Mouse (Mus musculus): ENCODE measurements around the gene Lrrc8b. TPM values are rescaled to one million over a fixed set of nuclear protein-coding genes. Genes with fewer than 3 reads are reported as not detected.
A peak's percentile ranks its signal among the peaks of the same experiment; 100 is the strongest.

The Lrrc8b gene
- total and polyA plus RNA-seq, 2 experiments from 2014 or later = 20.8 to 64.0 TPM

DNA sequence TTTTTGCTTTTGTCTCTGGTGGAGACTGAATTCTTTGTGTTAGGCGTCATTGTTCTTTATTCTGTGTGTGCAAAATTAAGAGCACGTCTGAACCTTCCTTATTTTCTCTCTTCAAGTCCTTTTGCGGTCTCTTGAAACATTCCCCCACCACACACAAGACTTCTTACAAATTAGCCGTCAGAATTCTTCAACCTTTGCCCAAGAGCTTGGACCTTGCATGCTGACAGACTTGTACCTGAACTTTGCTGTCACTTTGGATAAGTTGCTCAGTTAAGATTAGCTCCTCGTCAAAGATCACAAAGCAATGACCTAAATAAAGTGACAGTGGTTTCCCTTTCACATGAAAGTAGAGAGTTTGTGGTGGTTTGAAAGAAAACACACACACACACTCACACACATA lies 3.3 kb downstream of the Lrrc8b start:
- Histone ChIP-seq H3K27me3 (ENCODE audit: insufficient read depth, low read length) (no peaks in the 10 kb centered on the region), H3K4me1 (ENCODE audit: insufficient read depth) (no peaks in the 10 kb centered on the region), H3K36me3 (ENCODE audit: insufficient read depth) (peaks cover 5% of the 10 kb centered on the region; the same call in 1 of the 2 replicates), H3K4me2 (ENCODE audit: low read depth) (no peak overlapping the region), H3K27ac (ENCODE audit: low read depth, low read length) (no peak overlapping the region), H3K4me3 (ENCODE audit: low read depth, low read length) (no peak overlapping the region), H3K9ac (no peak overlapping the region), H3K9me3 (ENCODE audit: low read length) (0 out of 2 replicates have a peak, but pooled peaks cover 9% of the 10 kb centered on the region)
- no peak for TF ChIP-seq CTCF (IDR thresholded peaks at IDR 0.05; ENCODE audit: low read depth)
- no peak for DNase-seq
- no peak for ATAC-seq
- 83% methylated on average over 5 of the region's 5 CpGs for WGBS

DNA sequence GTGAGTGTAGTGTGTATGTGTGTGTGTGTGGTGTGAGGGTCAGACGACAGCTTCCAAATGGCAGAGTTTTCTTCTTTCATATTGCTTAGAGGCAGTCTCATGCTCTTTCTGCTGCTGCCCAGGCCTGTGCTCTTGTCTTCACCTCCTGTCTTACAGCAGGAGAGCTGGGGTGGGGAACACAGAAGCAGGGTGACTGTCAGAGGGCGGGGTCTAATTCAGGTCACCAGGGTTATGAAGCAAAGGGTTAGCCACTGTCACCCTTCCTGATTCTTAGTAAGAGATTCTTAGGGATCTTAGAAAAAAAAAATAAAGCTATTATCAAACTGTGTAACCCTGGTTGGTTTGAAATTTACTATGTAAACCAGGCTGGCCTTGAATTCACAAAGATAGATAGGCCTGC lies 10.0 kb downstream of the Lrrc8b start:
- H3K36me3 ChIP-seq (ENCODE audit: insufficient read depth) = 0 out of 2 replicates have a peak, but pooled peaks cover 11% of the 10 kb centered on the region
- TF ChIP-seq CTCF (IDR thresholded peaks at IDR 0.05; ENCODE audit: low read depth) = no peak
- DNase-seq = no peak
- no peak overlapping the region for H3K4me3 ChIP-seq (ENCODE audit: low read depth, low read length)
- H3K4me1 ChIP-seq (ENCODE audit: insufficient read depth) = no peaks in the 10 kb centered on the region
- H3K4me2 ChIP-seq (ENCODE audit: low read depth) = no peak overlapping the region
- no peak overlapping the region for H3K9ac ChIP-seq
- H3K27ac ChIP-seq (ENCODE audit: low read depth, low read length) = no peak overlapping the region
- H3K9me3 ChIP-seq (ENCODE audit: low read length) = 0 out of 2 replicates have a peak, but pooled peaks cover 9% of the 10 kb centered on the region
- WGBS = 98% methylated on average over 2 of the region's 2 CpGs
- no peaks in the 10 kb centered on the region for H3K27me3 ChIP-seq (ENCODE audit: insufficient read depth, low read length)
- no peak for ATAC-seq

GRCm38 (mm10) chr5:105427326-105427725 lies 11.8 kb downstream of the Lrrc8b start:
- H3K9me3 ChIP-seq (ENCODE audit: low read length) = 0 out of 2 replicates have a peak, but pooled peaks cover 9% of the 10 kb centered on the region
- H3K36me3 ChIP-seq (ENCODE audit: insufficient read depth) = 0 out of 2 replicates have a peak, but pooled peaks cover 11% of the 10 kb centered on the region
- no peak overlapping the region for H3K9ac ChIP-seq
- WGBS = 80% methylated on average over 7 of the region's 7 CpGs
- ATAC-seq (no peak), DNase-seq (no peak)
- H3K27ac ChIP-seq (ENCODE audit: low read depth, low read length) = no peak overlapping the region
- no peaks in the 10 kb centered on the region for H3K4me1 ChIP-seq (ENCODE audit: insufficient read depth)
- H3K4me3 ChIP-seq (ENCODE audit: low read depth, low read length) = no peak overlapping the region
- TF ChIP-seq CTCF (IDR thresholded peaks at IDR 0.05; ENCODE audit: low read depth) = no peak
- H3K27me3 ChIP-seq (ENCODE audit: insufficient read depth, low read length) = no peaks in the 10 kb centered on the region
- H3K4me2 ChIP-seq (ENCODE audit: low read depth) = no peak overlapping the region

- no peak for DNase-seq
- H3K4me1 ChIP-seq (ENCODE audit: insufficient read depth) = no peaks in the 10 kb centered on the region
- 65% methylated on average over 12 of the region's 12 CpGs for WGBS
- no peak overlapping the region for H3K27ac ChIP-seq (ENCODE audit: low read depth, low read length)
- TF ChIP-seq CTCF (IDR thresholded peaks at IDR 0.05; ENCODE audit: low read depth) = no peak
- no peak overlapping the region for H3K4me3 ChIP-seq (ENCODE audit: low read depth, low read length)
- no peak for ATAC-seq
- 0 out of 2 replicates have a peak, but pooled peaks cover 9% of the 10 kb centered on the region for H3K9me3 ChIP-seq (ENCODE audit: low read length)
- no peak overlapping the region for H3K9ac ChIP-seq
- no peak overlapping the region for H3K4me2 ChIP-seq (ENCODE audit: low read depth)
- H3K27me3 ChIP-seq (ENCODE audit: insufficient read depth, low read length) = no peaks in the 10 kb centered on the region
- 0 out of 2 replicates have a peak, but pooled peaks cover 11% of the 10 kb centered on the region for H3K36me3 ChIP-seq (ENCODE audit: insufficient read depth)
Observed at GRCm38 (mm10) chr5:105428265-105428974, 12.8 kb downstream of the Lrrc8b start.

GRCm38 (mm10) chr5:105430148-105430547 lies 14.6 kb downstream of the Lrrc8b start:
- Histone ChIP-seq H3K4me2 (ENCODE audit: low read depth) (no peak overlapping the region), H3K9ac (no peak overlapping the region), H3K36me3 (ENCODE audit: insufficient read depth) (0 out of 2 replicates have a peak, but pooled peaks cover 10% of the 10 kb centered on the region), H3K27ac (ENCODE audit: low read depth, low read length) (no peak overlapping the region), H3K27me3 (ENCODE audit: insufficient read depth, low read length) (no peaks in the 10 kb centered on the region), H3K4me3 (ENCODE audit: low read depth, low read length) (no peak overlapping the region), H3K4me1 (ENCODE audit: insufficient read depth) (no peaks in the 10 kb centered on the region), H3K9me3 (ENCODE audit: low read length) (0 out of 2 replicates have a peak, but pooled peaks cover 5% of the 10 kb centered on the region)
- ATAC-seq = no peak
- TF ChIP-seq CTCF (IDR thresholded peaks at IDR 0.05; ENCODE audit: low read depth) = no peak
- WGBS = 90% methylated on average over 8 of the region's 8 CpGs
- DNase-seq = no peak

GRCm38 (mm10) chr5:105439608-105440007 lies 24.0 kb downstream of the Lrrc8b start:
- no peaks in the 10 kb centered on the region for H3K36me3 ChIP-seq (ENCODE audit: insufficient read depth)
- no peak overlapping the region for H3K9ac ChIP-seq
- no peak for TF ChIP-seq CTCF (IDR thresholded peaks at IDR 0.05; ENCODE audit: low read depth)
- H3K27ac ChIP-seq (ENCODE audit: low read depth, low read length) = no peak overlapping the region
- no peak for DNase-seq
- no peaks in the 10 kb centered on the region for H3K4me1 ChIP-seq (ENCODE audit: insufficient read depth)
- ATAC-seq = no peak
- H3K4me2 ChIP-seq (ENCODE audit: low read depth) = no peak overlapping the region
- WGBS = 91% methylated on average over 5 of the region's 5 CpGs
- H3K4me3 ChIP-seq (ENCODE audit: low read depth, low read length) = no peak overlapping the region
- H3K9me3 ChIP-seq (ENCODE audit: low read length) = no peaks in the 10 kb centered on the region
- no peaks in the 10 kb centered on the region for H3K27me3 ChIP-seq (ENCODE audit: insufficient read depth, low read length)

- no peak overlapping the region for H3K9ac ChIP-seq
- no peaks in the 10 kb centered on the region for H3K27me3 ChIP-seq (ENCODE audit: insufficient read depth, low read length)
- no peak overlapping the region for H3K27ac ChIP-seq (ENCODE audit: low read depth, low read length)
- WGBS = 61% methylated on average over 9 of the region's 9 CpGs
- no peaks in the 10 kb centered on the region for H3K9me3 ChIP-seq (ENCODE audit: low read length)
- H3K4me1 ChIP-seq (ENCODE audit: insufficient read depth) = no peaks in the 10 kb centered on the region
- no peak overlapping the region for H3K4me2 ChIP-seq (ENCODE audit: low read depth)
- no peak for TF ChIP-seq CTCF (IDR thresholded peaks at IDR 0.05; ENCODE audit: low read depth)
- no peaks in the 10 kb centered on the region for H3K36me3 ChIP-seq (ENCODE audit: insufficient read depth)
- DNase-seq = peak; percentile 26
- no peak for ATAC-seq
- no peak overlapping the region for H3K4me3 ChIP-seq (ENCODE audit: low read depth, low read length)
Observed at GRCm38 (mm10) chr5:105440992-105441535, 25.5 kb downstream of the Lrrc8b start.

All from forebrain, postnatal 0 days (tissue).